Mouse (Mus musculus) CH12.LX (cell line): Measurements from ENCODE around the gene Sstr2. TPM values are rescaled to one million over a fixed set of nuclear protein-coding genes. Genes with fewer than 3 reads are reported as not detected.

Source experiments
- DNase-seq: peaks from one replicate; pipeline ENCODE4 v3.0.0-alpha.2; 2013; ENCODE audit errors: extremely low read depth
- H3K27ac ChIP-seq: 2 replicates; pipeline ENCODE4 v1.5.1; 2012; ENCODE audit warnings: low read depth, mild to moderate bottlenecking, control low read depth, moderate library complexity; ENCODE audit not compliant: insufficient read depth
- H3K27me3 ChIP-seq: replicated peaks from 2 replicates; pipeline ENCODE3; 2012; ENCODE audit warnings: inconsistent platforms
- H3K36me3 ChIP-seq, 2 experiments: replicated peaks in 1 of 2; 2 replicates each; pipeline versions ENCODE3 to v1.6.1; 2012; ENCODE audit warnings: inconsistent platforms in 1 of 2, low read length in 1 of 2, mild to moderate bottlenecking in 1 of 2, mixed read lengths in 1 of 2, moderate library complexity in 1 of 2; ENCODE audit not compliant: control insufficient read depth in 1 of 2, insufficient read depth in 1 of 2
- H3K4me1 ChIP-seq, 2 experiments: 2 replicates each; pipeline ENCODE4 v1.6.1; 2012; ENCODE audit warnings: inconsistent platforms in 1 of 2, moderate library complexity in 1 of 2; ENCODE audit not compliant: insufficient read depth in 2 of 2, control insufficient read depth in 1 of 2
- H3K4me2 ChIP-seq: 2 replicates; pipeline ENCODE4 v1.6.1; 2012; ENCODE audit warnings: low read depth, mild to moderate bottlenecking, control low read depth; ENCODE audit not compliant: poor library complexity, insufficient read depth, severe bottlenecking
- H3K4me3 ChIP-seq, 3 experiments: fragments of 150-350 bp in 1 of 3; sonication (generic) in 1 of 3; replicated peaks in 1 of 3; 2 replicates each; pipeline versions ENCODE3 to v1.5.1; 2011 to 2012; ENCODE audit warnings: low read depth in 2 of 3, low read length in 2 of 3, mild to moderate bottlenecking in 2 of 3, moderate library complexity in 2 of 3, control low read depth in 1 of 3, improper control_type of control experiment in 1 of 3, inconsistent platforms in 1 of 3, mixed read lengths in 1 of 3; ENCODE audit not compliant: poor library complexity in 1 of 3
- H3K79me2 ChIP-seq: replicated peaks from 2 replicates; pipeline ENCODE4 v1.6.1; 2012; ENCODE audit warnings: mild to moderate bottlenecking, moderate library complexity; ENCODE audit not compliant: control insufficient read depth, poor library complexity, insufficient read depth, severe bottlenecking; ENCODE audit errors: extremely low read depth
- H3K9ac ChIP-seq: 2 replicates; pipeline ENCODE4 v1.6.1; 2012; ENCODE audit warnings: low read depth, mild to moderate bottlenecking, control low read depth, moderate library complexity; ENCODE audit not compliant: insufficient read depth
- H3K9me3 ChIP-seq: replicated peaks from 2 replicates; pipeline ENCODE3; 2012; ENCODE audit warnings: low read length, inconsistent platforms, mixed read lengths
- CTCF ChIP-seq, 2 experiments: IDR thresholded peaks in 1 of 2; conservative IDR thresholded peaks in 1 of 2; 2 replicates each; pipeline ENCODE4 v1.5.1; 2011 to 2012; ENCODE audit warnings: low read depth in 2 of 2, low read length in 2 of 2, improper control_type of control experiment in 1 of 2, inconsistent platforms in 1 of 2, mild to moderate bottlenecking in 1 of 2, moderate library complexity in 1 of 2
- EP300 ChIP-seq: IDR thresholded peaks from 2 replicates; pipeline ENCODE4 v1.6.1; 2011; ENCODE audit warnings: low read length, improper control_type of control experiment
- HCFC1 ChIP-seq: IDR thresholded peaks from 2 replicates; pipeline ENCODE4 v1.6.1; 2012; ENCODE audit warnings: low read depth, mild to moderate bottlenecking, inconsistent platforms, low read length, improper control_type of control experiment
- IRF4 ChIP-seq: IDR thresholded peaks from 2 replicates; pipeline ENCODE4 v1.6.1; 2014; ENCODE audit warnings: low read depth, mild to moderate bottlenecking, inconsistent platforms, low read length, improper control_type of control experiment
- JUND ChIP-seq: conservative IDR thresholded peaks from 2 replicates; pipeline ENCODE4 v1.6.1; 2011; ENCODE audit warnings: low read depth, low read length, improper control_type of control experiment
- MAFK ChIP-seq: IDR thresholded peaks from 2 replicates; pipeline ENCODE4 v1.6.1; 2011; ENCODE audit warnings: low read length, improper control_type of control experiment; ENCODE audit not compliant: insufficient replicate concordance
- MAZ ChIP-seq: IDR thresholded peaks from 2 replicates; pipeline ENCODE4 v1.6.1; 2012; ENCODE audit warnings: low read depth, mild to moderate bottlenecking, inconsistent platforms, low read length, improper control_type of control experiment, moderate library complexity
- MEF2A ChIP-seq: IDR thresholded peaks from 2 replicates; pipeline ENCODE4 v1.6.1; 2014; ENCODE audit warnings: low read depth, mild to moderate bottlenecking, inconsistent platforms, low read length, improper control_type of control experiment, borderline replicate concordance
- MXI1 ChIP-seq: IDR thresholded peaks from 2 replicates; pipeline ENCODE4 v1.6.1; 2011; ENCODE audit warnings: mild to moderate bottlenecking, low read depth, low read length, improper control_type of control experiment
- NELFE ChIP-seq: IDR thresholded peaks from 2 replicates; pipeline ENCODE4 v1.6.1; 2011; ENCODE audit warnings: low read depth, low read length, improper control_type of control experiment
- PAX5 ChIP-seq: IDR thresholded peaks from 2 replicates; pipeline ENCODE4 v1.6.1; 2012; ENCODE audit warnings: low read length, inconsistent platforms, mixed read lengths
- POLR2A ChIP-seq: IDR thresholded peaks from 2 replicates; pipeline ENCODE4 v1.6.1; 2011; ENCODE audit warnings: low read depth, mild to moderate bottlenecking, improper control_type of control experiment, low read length
- POLR2AphosphoS2 ChIP-seq: IDR thresholded peaks from 2 replicates; pipeline ENCODE4 v1.6.1; 2011; ENCODE audit warnings: low read depth, low read length, improper control_type of control experiment
- RCOR1 ChIP-seq: conservative IDR thresholded peaks from 2 replicates; pipeline ENCODE4 v1.6.1; 2012; ENCODE audit warnings: low read depth, mild to moderate bottlenecking, inconsistent platforms, low read length, improper control_type of control experiment
- SMC3 ChIP-seq: IDR thresholded peaks from 2 replicates; pipeline ENCODE4 v1.6.1; 2011; ENCODE audit warnings: low read depth, low read length, improper control_type of control experiment
- TBP ChIP-seq: conservative IDR thresholded peaks from 2 replicates; pipeline ENCODE4 v1.6.1; 2011; ENCODE audit warnings: low read depth, low read length, improper control_type of control experiment
- TCF12 ChIP-seq: IDR thresholded peaks from 2 replicates; pipeline ENCODE4 v1.6.1; 2014; ENCODE audit warnings: low read depth, mild to moderate bottlenecking, inconsistent platforms, low read length, improper control_type of control experiment
- UBTF ChIP-seq: IDR thresholded peaks from 2 replicates; pipeline ENCODE4 v1.6.1; 2012; ENCODE audit warnings: low read depth, mild to moderate bottlenecking, inconsistent platforms, low read length, improper control_type of control experiment, moderate library complexity
- USF1 ChIP-seq: IDR thresholded peaks from 2 replicates; pipeline ENCODE4 v1.6.1; 2014; ENCODE audit warnings: low read depth, mild to moderate bottlenecking, inconsistent platforms, low read length, improper control_type of control experiment
- USF2 ChIP-seq: conservative IDR thresholded peaks from 2 replicates; pipeline ENCODE4 v1.6.1; 2011; ENCODE audit warnings: low read depth, low read length, improper control_type of control experiment
- ZKSCAN1 ChIP-seq: IDR thresholded peaks from 2 replicates; pipeline ENCODE4 v1.6.1; 2012; ENCODE audit warnings: low read depth, inconsistent platforms, low read length, improper control_type of control experiment, borderline replicate concordance
- ZNF384 ChIP-seq: IDR thresholded peaks from 2 replicates; pipeline ENCODE4 v1.6.1; 2012; ENCODE audit warnings: low read depth, low read length, improper control_type of control experiment, inconsistent platforms
- dilution Hi-C: fragments of 300-500 bp; cut with MboI; formaldehyde crosslinking; loops from 2 replicates; pipeline ENCODE4 v1.14.3; 2020; ENCODE audit warnings: low sequenced_read_pairs; ENCODE audit not compliant: extremely low pct_unique_long_range_greater_than_20kb, extremely low pct_ligation_motif_present
- in situ Hi-C: fragments of 300-500 bp; cut with MboI; formaldehyde crosslinking; loops from 3 replicates; pipeline ENCODE4 v1.14.3; 2019; ENCODE audit warnings: low sequenced_read_pairs, low pct_ligation_motif_present, low pct_unique_long_range_greater_than_20kb, mixed read lengths
- polyA plus RNA-seq: library from polyadenylated mRNA; unstranded; fragments of >175 nt; gene quantifications from 2 replicates; pipeline ENCODE4 v1.2.1, GENCODE M21; 2012; ENCODE audit warnings: low read depth; ENCODE audit not compliant: insufficient read length
- total RNA-seq, 2 experiments: library from RNA; depleted of rRNA; stranded (reverse); fragments of 300-350 nt in 1 of 2; fragments of >200 nt in 1 of 2; gene quantifications; 2 replicates each; pipeline ENCODE4 v1.2.3; 2012 to 2014

Gene Sstr2
- total and polyA plus RNA-seq, 3 experiments = not detected

- Histone ChIP-seq H3K4me2 (no peak overlapping the region), H3K9me3 (no peaks in the 10 kb centered on the region), H3K79me2 (0 out of 2 replicates have a peak, but pooled peaks cover 3% of the 10 kb centered on the region), H3K9ac (no peak overlapping the region), H3K27ac (no peak overlapping the region), H3K4me1 (peaks cover 0 to 10% of the 10 kb centered on the region in 2 experiments; a peak in 2 of 4 replicates), H3K27me3 (no peaks in the 10 kb centered on the region), H3K4me3 (no peak overlapping the region), H3K36me3 (peaks cover 85 to 90% of the 10 kb centered on the region in 2 experiments)
- no peak for TF ChIP-seq EP300
- TF ChIP-seq JUND = no peak
- no peak for TF ChIP-seq POLR2A
- no peak for TF ChIP-seq NELFE
- TF ChIP-seq CTCF (conservative IDR thresholded peaks at IDR 0.05 in 1 of 2, IDR thresholded peaks at IDR 0.05 in 1 of 2; ENCODE audit: low read depth in 2 of 2, low read length in 2 of 2) = no peak
- TF ChIP-seq POLR2AphosphoS2 = no peak
- TF ChIP-seq USF1 = no peak
- no peak for TF ChIP-seq MXI1
- no peak for TF ChIP-seq ZKSCAN1
- no peak for TF ChIP-seq MAZ
- TF ChIP-seq RCOR1 = no peak
- no peak for TF ChIP-seq HCFC1
- no peak for DNase-seq
- dilution Hi-C loops (no loop called here), in situ Hi-C loops (no loop called here)
Measured at GRCm38 (mm10) chr11:113658319-113658718, 39.2 kb downstream of the Sstr2 start.

GRCm38 (mm10) chr11:113658763-113659162 lies 39.6 kb downstream of the Sstr2 start:
- dilution Hi-C loops (no loop called here), in situ Hi-C loops (no loop called here)
- no peak overlapping the region for H3K4me2 ChIP-seq
- no peaks in the 10 kb centered on the region for H3K27me3 ChIP-seq
- H3K9me3 ChIP-seq = no peaks in the 10 kb centered on the region
- H3K4me3 ChIP-seq = no peak overlapping the region
- peaks cover 0 to 11% of the 10 kb centered on the region in 2 experiments; a peak in 2 of 4 replicates for H3K4me1 ChIP-seq
- H3K27ac ChIP-seq = no peak overlapping the region
- H3K9ac ChIP-seq = no peak overlapping the region
- TF ChIP-seq HCFC1 (no peak), TBP (no peak), SMC3 (no peak), CTCF (conservative IDR thresholded peaks at IDR 0.05 in 1 of 2, IDR thresholded peaks at IDR 0.05 in 1 of 2; ENCODE audit: low read depth in 2 of 2, low read length in 2 of 2) (no peak), IRF4 (no peak), MAFK (no peak), MEF2A (no peak), TCF12 (no peak), USF2 (no peak), ZNF384 (no peak), UBTF (no peak), PAX5 (no peak)
- H3K79me2 ChIP-seq = 0 out of 2 replicates have a peak, but pooled peaks cover 3% of the 10 kb centered on the region
- peaks cover 85 to 90% of the 10 kb centered on the region in 2 experiments for H3K36me3 ChIP-seq
- no peak for DNase-seq
